In the genomic region with DNA sequence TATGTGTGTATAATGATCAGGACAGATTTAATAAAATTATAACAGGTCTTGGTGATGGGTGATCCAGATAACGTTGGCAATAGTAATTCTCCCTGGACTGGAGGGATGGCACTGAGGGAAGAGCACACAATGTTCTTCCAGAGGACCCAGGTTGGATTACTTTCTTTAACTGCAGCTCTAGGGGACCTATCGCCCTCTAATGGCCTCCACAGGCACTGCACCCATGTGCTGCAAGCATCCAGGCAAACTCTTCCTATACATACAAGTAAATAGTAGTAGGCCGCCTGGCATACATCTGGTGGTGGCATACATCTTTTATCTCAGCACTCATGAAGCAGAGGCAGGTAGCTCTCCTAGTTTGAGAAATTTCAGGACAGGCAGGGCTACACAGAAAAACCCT, we compare ENCODE assay signal across 9 mouse cellular contexts. TPM values are rescaled to one million over a fixed set of nuclear protein-coding genes. Genes with fewer than 3 reads are reported as not detected.
DNase-seq lines count a peak whose midpoint lies in the region; TF ChIP-seq lines count a peak whose summit lies in the region.
"Had no signal": no experiment of that assay in that cellular context is flagged by ENCODE, and none has a peak within 500 bp of the region (broad histone marks: within the 10 kb centered on the region; RNA-seq: fewer than 3 reads in every experiment).

No protein-coding gene starts in this region.

- intact Hi-C loops in heart, postnatal 14 days (cut with DNase I): no loop called here
- intact Hi-C loops in left cerebral cortex, postnatal 36 days (cut with DNase I): no loop called here

- no peak overlapping the region for H3K4me3 ChIP-seq in cortical plate, adult 2 months (ENCODE audit: insufficient read depth, low read length)

- H3K27ac ChIP-seq in cortical plate, adult 2 months (ENCODE audit: insufficient read depth, low read length): no peak overlapping the region

- peak; percentile 24; the same call in 1 of the 2 replicates for TF ChIP-seq CTCF in cortical plate, adult 2 months (IDR thresholded peaks at IDR 0.05; ENCODE audit: extremely low read depth, insufficient read depth, low read length)

- H3K4me1 ChIP-seq in cortical plate, adult 2 months (ENCODE audit: control insufficient read depth, insufficient read depth, low read length): no peaks in the 10 kb centered on the region

- DNase-seq in heart, adult 11 months: peak; percentile 46
- no peak for DNase-seq in heart, postnatal 14 days
- peak; percentile 12 for DNase-seq in retina, postnatal 1 day
- no peak for DNase-seq in retina, embryonic 14.5 days (ENCODE audit: low spot score)
- peak; percentile 31 for DNase-seq in thymus, postnatal 25 days
- no peak for DNase-seq in left cerebral cortex, postnatal 36 days (ENCODE audit: low spot score in 2 of 2)
- no peak for DNase-seq in cerebellum, adult 8-10 months
- DNase-seq: gastrocnemius, postnatal 36 days had no signal

- TF ChIP-seq POLR2A in cortical plate, adult 2 months (IDR thresholded peaks at IDR 0.05; ENCODE audit: extremely low read depth, insufficient read depth, low read length): no peak

RNA-seq across cellular contexts. Expression of gene Lamtor3, which starts 23.1 kb away (rescaled TPM):
- total RNA-seq in heart, postnatal 14 days (2021): 10 to 100 TPM; 88.9 to 90.3 TPM
- 80.3 and 81.6 TPM in 2 replicates for polyA plus RNA-seq in cortical plate, adult 2 months (2012; rRNA removed)
- 10 to 100 TPM; 66.5 to 70.6 TPM for total RNA-seq in left cerebral cortex, postnatal 36 days (2021)

RNA-seq across cellular contexts. Expression of gene Dnajb14, which starts 27.7 kb away (rescaled TPM):
- 10 to 100 TPM; 10.9 to 11.0 TPM for total RNA-seq in heart, postnatal 14 days (2021)
- 22.3 and 22.4 TPM in 2 replicates for polyA plus RNA-seq in cortical plate, adult 2 months (2012; rRNA removed)
- total RNA-seq in left cerebral cortex, postnatal 36 days (2021): 10 to 100 TPM; 43.9 to 48.8 TPM

RNA-seq across cellular contexts. Expression of gene H2afz, which starts 30.9 kb away (rescaled TPM):
- total RNA-seq in heart, postnatal 14 days (2021): 10 to 100 TPM; 80.2 to 99.5 TPM
- polyA plus RNA-seq in cortical plate, adult 2 months (2012; rRNA removed): 343 and 397 TPM in 2 replicates
- 100 to 1,000 TPM; 160 to 180 TPM for total RNA-seq in left cerebral cortex, postnatal 36 days (2021)

Comparison
In these comparisons a context has a peak if more than half of its experiments do, and no peak if none do; other contexts are left out.
1. DNase-seq: peak in heart, adult 11 months (single experiment), retina, postnatal 1 day (single experiment) and thymus, postnatal 25 days (single experiment); none in heart, postnatal 14 days (0 of 2), retina, embryonic 14.5 days (single experiment), left cerebral cortex, postnatal 36 days (0 of 2) and cerebellum, adult 8-10 months (single experiment).